Mouse (Mus musculus) liver, adult 2 months (tissue): ENCODE data around the gene Sept12.

Experiments
- CTCF ChIP-seq: fragments of 200-500 bp; IDR thresholded peaks from 2 replicates; pipeline ENCODE4 v1.5.1; 2011; ENCODE audit warnings: low read depth, low read length, control low read depth
- POLR2A ChIP-seq: fragments of 200-500 bp; IDR thresholded peaks from 2 replicates; pipeline ENCODE4 v1.6.1; 2011; ENCODE audit warnings: low read length, control low read depth; ENCODE audit not compliant: insufficient read depth; ENCODE audit errors: extremely low read depth

DNA sequence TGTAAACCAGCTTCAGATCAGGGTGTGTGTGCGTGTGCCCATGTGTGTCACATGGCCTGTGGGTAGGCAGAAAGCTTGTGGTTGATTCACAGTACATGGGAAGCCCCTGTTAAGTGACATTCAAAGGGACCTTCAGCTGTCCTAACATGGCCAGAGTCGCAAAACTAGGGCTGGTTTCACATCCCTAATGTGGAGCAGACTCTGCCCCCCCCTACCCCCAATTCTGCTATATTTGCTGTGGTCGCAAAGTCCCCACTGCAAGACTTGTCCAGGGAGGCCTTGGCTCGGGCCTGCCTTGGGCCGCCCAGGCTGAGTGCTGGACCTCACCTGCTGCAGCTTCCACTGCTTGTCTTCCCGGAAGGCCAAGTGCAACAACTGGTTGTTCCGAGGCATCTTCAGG, 13.6 kb upstream of the Sept12 start:
- TF ChIP-seq CTCF (no peak), POLR2A (no peak)
